Mouse (Mus musculus) hindbrain, embryonic 15.5 days (tissue): ENCODE results near the gene Rbpj. TPM values are rescaled to one million over a fixed set of nuclear protein-coding genes. Genes with fewer than 3 reads are reported as not detected.

Experiments used
- ATAC-seq: fragments of 200-750 bp; cut with Nextera tagmentation; 2 replicates; pipeline ENCODE4 v1.8.0; 2017; ENCODE audit warnings: low read depth, moderate number of reproducible peaks, moderate TSS enrichment; ENCODE audit not compliant: low FRiP score
- H3K27ac ChIP-seq: fragments of 300-500 bp; sonication (generic); replicated peaks from 2 replicates; pipeline ENCODE4 v1.5.1; 2015; ENCODE audit warnings: mild to moderate bottlenecking, inconsistent platforms
- H3K27me3 ChIP-seq: fragments of 300-500 bp; sonication (generic); 2 replicates; pipeline ENCODE4 v1.6.1; 2015; ENCODE audit warnings: control low read depth, inconsistent platforms
- H3K36me3 ChIP-seq: fragments of 300-500 bp; sonication (generic); 2 replicates; pipeline ENCODE4 v1.6.1; 2015; ENCODE audit warnings: control low read depth, inconsistent platforms
- H3K4me1 ChIP-seq: fragments of 300-500 bp; sonication (generic); replicated peaks from 2 replicates; pipeline ENCODE4 v1.6.1; 2015; ENCODE audit warnings: control low read depth, inconsistent platforms
- H3K4me2 ChIP-seq: fragments of 300-500 bp; sonication (generic); 2 replicates; pipeline ENCODE4 v1.6.1; 2015; ENCODE audit warnings: moderate library complexity, mild to moderate bottlenecking, inconsistent platforms
- H3K4me3 ChIP-seq: fragments of 300-500 bp; sonication (generic); 2 replicates; pipeline ENCODE4 v1.5.1; 2015; ENCODE audit warnings: mild to moderate bottlenecking, inconsistent platforms
- H3K9ac ChIP-seq: fragments of 300-500 bp; sonication (generic); 2 replicates; pipeline ENCODE4 v1.6.1; 2015; ENCODE audit warnings: inconsistent platforms
- H3K9me3 ChIP-seq: fragments of 300-500 bp; sonication (generic); 2 replicates; pipeline ENCODE4 v1.6.1; 2016; ENCODE audit warnings: control low read depth, inconsistent platforms
- WGBS: fragments of 180-500 bp; shearing (Covaris S2); methylation state at CpG from one replicate; pipeline ENCODE4 v1.1.7; 2015; 5-methylcytosine and 5-hydroxymethylcytosine counted together
- polyA plus RNA-seq: library from polyadenylated mRNA; unstranded; fragments of >200 nt; fragmentation: Nextera tagmentation; extraction: Ambion mirVana; gene quantifications from 2 replicates; pipeline ENCODE4 v1.2.1, GENCODE M21; 2015

The Rbpj gene
- polyA plus RNA-seq, 1 experiment from 2014 or later = 28.0 TPM

DNA sequence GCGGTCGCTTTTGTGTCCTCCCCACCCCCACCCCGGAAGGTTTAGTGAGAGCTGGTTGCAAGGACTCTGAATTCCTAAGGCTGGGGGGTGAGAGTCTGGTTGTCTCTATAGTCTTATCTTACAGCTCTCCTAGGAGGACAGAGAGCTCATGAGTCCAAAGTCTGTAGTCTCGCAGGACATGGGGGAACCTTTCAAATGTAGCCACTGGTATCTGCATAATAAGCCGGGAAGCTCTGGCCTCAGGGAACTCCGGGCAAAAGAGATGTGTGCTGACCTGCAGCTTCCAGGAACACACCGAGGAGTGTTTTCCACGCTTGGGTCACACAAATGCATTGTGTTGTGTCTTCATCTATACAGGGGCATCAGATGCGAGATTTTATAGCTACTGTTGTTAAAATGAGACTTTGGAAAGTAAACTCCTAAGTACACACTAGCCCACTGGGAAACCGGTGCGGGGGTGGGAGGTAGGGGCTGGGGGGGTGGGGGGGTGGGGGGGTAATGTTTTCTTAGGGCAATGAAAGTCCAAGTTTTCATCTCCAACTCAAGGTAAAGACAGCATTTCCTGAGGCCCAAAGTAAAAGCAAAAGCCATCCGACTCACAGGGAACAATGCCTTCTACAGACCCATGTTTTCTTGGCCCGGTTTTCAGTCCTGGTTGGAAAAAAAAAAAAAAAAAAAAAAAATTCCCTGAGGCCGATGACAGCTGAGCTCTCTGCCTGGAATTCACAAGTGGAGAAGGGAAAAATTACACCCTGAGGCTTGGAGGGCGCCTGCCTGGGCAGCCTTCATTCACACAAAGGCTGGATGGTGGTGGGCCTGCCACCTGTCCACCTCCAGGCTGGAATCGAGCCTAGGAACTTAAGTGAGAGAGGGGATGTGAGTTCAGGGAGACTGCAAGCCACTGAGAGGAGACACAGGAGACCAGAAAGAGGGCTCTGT lies 4.5 kb downstream of the Rbpj start:
- Histone ChIP-seq H3K9me3 (no peaks in the 10 kb centered on the region), H3K27me3 (no peaks in the 10 kb centered on the region), H3K9ac (no peak overlapping the region), H3K27ac (no peak overlapping the region), H3K4me3 (no peak overlapping the region), H3K4me1 (peaks cover 6% of the 10 kb centered on the region; the same call in 1 of the 2 replicates), H3K36me3 (no peaks in the 10 kb centered on the region), H3K4me2 (no peak overlapping the region)
- no peak for ATAC-seq
- WGBS = 38% methylated on average over 16 of the region's 16 CpGs

- Histone ChIP-seq H3K27me3 (no peaks in the 10 kb centered on the region), H3K27ac (no peak overlapping the region), H3K36me3 (no peaks in the 10 kb centered on the region), H3K4me3 (no peak overlapping the region), H3K4me2 (no peak overlapping the region), H3K4me1 (peaks cover 6% of the 10 kb centered on the region; the same call in 1 of the 2 replicates), H3K9ac (no peak overlapping the region), H3K9me3 (no peaks in the 10 kb centered on the region)
- 82% methylated on average over 11 of the region's 11 CpGs for WGBS
- ATAC-seq = no peak
Measured at GRCm38 (mm10) chr5:53472485-53472884, 6.5 kb downstream of the Rbpj start.

DNA sequence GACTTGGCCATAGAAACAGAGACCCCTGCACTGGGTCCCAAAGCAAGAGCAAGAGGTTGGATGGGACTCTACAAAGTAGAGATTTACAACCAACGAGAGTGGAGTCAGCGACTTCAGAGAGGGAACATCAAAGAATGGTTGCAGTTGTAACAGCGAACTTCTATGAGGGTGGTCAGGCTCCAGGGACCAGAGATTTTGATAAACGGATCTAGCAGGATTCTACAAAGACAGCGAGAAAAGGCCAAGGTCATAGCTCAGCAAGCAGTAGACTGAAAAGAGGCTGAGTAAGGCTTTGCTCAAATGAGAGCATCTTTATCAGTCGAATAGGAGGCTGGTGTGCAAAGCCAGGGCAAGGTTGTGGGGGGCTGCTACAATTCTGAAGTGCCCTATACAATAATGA lies 13.2 kb downstream of the Rbpj start:
- ATAC-seq = no peak
- no peak overlapping the region for H3K9ac ChIP-seq
- no peak overlapping the region for H3K4me3 ChIP-seq
- no peaks in the 10 kb centered on the region for H3K4me1 ChIP-seq
- H3K27ac ChIP-seq = no peak overlapping the region
- H3K36me3 ChIP-seq = no peaks in the 10 kb centered on the region
- no peak overlapping the region for H3K4me2 ChIP-seq
- H3K9me3 ChIP-seq = no peaks in the 10 kb centered on the region
- 86% methylated on average over 6 of the region's 6 CpGs for WGBS
- H3K27me3 ChIP-seq = no peaks in the 10 kb centered on the region

DNA sequence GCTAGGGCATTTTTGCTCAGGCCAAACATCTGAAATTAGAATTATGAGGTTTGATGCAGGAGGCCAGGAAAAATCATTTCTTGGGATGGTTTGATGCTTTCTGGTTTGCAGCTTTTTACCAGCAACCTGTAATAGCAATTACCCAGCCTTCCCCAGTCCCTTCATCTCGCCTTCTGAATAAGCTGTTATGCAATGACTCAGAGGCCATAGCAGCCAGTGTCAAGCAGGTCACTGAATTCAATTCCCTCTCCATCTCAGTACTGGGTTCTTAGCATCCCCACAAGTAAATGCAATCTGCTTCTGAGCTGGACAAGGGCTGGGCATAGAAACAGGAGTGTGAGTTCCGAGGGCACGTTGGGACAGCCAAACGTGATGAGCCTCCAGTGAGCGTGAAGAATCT lies 13.9 kb downstream of the Rbpj start:
- H3K9ac ChIP-seq = no peak overlapping the region
- no peaks in the 10 kb centered on the region for H3K9me3 ChIP-seq
- H3K27me3 ChIP-seq = no peaks in the 10 kb centered on the region
- 68% methylated on average over 5 of the region's 5 CpGs for WGBS
- H3K36me3 ChIP-seq = no peaks in the 10 kb centered on the region
- no peak overlapping the region for H3K4me3 ChIP-seq
- no peaks in the 10 kb centered on the region for H3K4me1 ChIP-seq
- ATAC-seq = no peak
- H3K27ac ChIP-seq = no peak overlapping the region
- no peak overlapping the region for H3K4me2 ChIP-seq

- H3K4me3 ChIP-seq = no peak overlapping the region
- H3K4me1 ChIP-seq = no peaks in the 10 kb centered on the region
- H3K27ac ChIP-seq = no peak overlapping the region
- 96% methylated on average over 2 of the region's 2 CpGs for WGBS
- ATAC-seq = no peak
- H3K36me3 ChIP-seq = no peaks in the 10 kb centered on the region
- H3K4me2 ChIP-seq = no peak overlapping the region
- H3K9me3 ChIP-seq = no peaks in the 10 kb centered on the region
- no peaks in the 10 kb centered on the region for H3K27me3 ChIP-seq
- H3K9ac ChIP-seq = no peak overlapping the region
Measured at GRCm38 (mm10) chr5:53481021-53481420, 15.1 kb downstream of the Rbpj start.

DNA sequence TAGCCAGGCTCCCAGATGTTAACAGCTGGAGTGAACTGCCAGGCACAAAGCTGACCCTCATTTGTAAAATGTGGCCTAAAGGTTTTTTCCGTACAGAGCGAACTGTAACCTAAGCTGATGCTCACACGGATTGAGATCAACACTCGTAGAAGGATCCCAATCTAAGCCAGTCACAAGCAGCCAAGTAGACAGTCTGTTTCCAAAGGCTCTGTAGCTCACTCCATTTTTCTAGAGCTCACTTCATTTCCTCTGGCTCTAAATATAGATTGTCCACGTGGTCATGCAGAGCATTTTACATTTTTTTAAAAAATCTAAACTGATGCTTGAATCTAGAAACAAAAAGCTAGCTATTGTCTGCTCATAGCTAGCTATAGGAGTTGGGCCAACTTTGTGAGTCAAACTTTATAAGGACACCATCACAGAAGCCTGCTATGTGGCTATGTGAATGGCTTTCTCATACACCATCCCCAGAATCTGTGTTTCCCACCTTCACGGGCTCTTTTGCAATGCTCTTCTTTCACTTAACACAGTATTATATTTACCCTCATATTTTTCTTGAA lies 19.2 kb downstream of the Rbpj start:
- no peaks in the 10 kb centered on the region for H3K36me3 ChIP-seq
- no peak overlapping the region for H3K4me3 ChIP-seq
- H3K27ac ChIP-seq = no peak overlapping the region
- no peaks in the 10 kb centered on the region for H3K27me3 ChIP-seq
- no peaks in the 10 kb centered on the region for H3K9me3 ChIP-seq
- ATAC-seq = no peak
- H3K4me2 ChIP-seq = no peak overlapping the region
- H3K9ac ChIP-seq = no peak overlapping the region
- WGBS = 86% methylated on average over 6 of the region's 6 CpGs
- no peaks in the 10 kb centered on the region for H3K4me1 ChIP-seq

DNA sequence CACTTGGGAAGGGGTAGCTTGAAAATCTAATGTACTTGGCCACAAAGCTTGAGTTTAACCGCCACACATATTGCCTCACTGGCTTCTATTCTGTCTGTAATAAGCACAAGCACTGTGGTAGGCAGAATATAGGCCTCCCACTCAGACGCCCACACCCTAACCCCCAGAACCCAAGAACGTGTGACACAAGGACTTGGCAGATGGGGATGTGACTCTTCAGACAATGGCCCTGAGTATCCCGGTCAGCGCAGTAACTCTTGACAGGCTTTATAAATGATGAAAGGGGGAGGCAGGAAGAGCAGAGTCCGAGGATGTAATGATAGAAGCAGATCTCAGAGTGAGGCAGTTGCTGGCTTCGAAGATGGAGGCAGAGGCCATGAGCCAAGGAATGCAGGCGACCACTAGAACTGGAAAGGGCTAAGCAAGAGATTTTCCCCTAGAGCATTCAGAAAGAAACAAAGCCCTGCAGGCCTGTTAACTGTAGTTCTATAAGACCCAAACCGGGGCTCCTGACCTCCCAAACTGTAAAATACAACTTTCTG lies 20.1 kb downstream of the Rbpj start:
- no peaks in the 10 kb centered on the region for H3K9me3 ChIP-seq
- 67% methylated on average over 9 of the region's 9 CpGs for WGBS

DNA sequence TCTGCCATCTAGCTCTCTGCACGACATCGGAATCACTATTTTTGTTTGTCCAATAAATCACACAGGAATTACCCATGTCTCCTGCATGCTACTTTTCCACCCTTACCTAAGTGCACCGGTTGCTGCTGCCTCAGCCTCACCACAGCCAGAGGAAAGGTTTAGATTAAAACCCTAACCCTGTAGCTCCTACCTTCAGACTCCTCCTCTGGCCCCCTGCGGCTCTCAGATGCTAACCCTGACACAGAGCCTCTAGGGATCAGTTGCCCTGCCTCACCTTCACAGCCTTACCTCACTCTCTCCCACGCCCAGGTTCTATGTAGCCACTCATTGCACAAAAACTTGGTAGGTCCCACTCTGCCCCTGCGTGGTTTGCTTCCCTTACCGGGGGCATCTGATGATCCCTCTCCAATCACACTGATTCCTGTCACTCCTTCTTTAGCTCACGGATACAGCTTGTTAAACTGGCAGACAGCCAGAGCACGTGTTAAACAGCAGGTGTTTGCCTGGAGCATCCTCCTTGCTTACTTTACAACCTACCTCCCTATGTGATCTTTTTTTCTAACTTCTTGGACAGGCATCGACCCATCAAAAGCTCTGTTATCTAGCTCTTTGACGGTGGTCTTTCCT lies 21.1 kb downstream of the Rbpj start:
- Histone ChIP-seq H3K36me3 (no peaks in the 10 kb centered on the region), H3K4me3 (no peak overlapping the region), H3K4me2 (no peak overlapping the region), H3K9ac (no peak overlapping the region), H3K27ac (no peak overlapping the region), H3K9me3 (no peaks in the 10 kb centered on the region), H3K27me3 (no peaks in the 10 kb centered on the region), H3K4me1 (no peaks in the 10 kb centered on the region)
- WGBS = 52% methylated on average over 11 of the region's 11 CpGs
- no peak for ATAC-seq

More for the DNA sequence above, 20.1 kb downstream of the Rbpj start:
- Histone ChIP-seq H3K9ac (no peak overlapping the region), H3K4me3 (no peak overlapping the region), H3K4me1 (no peaks in the 10 kb centered on the region), H3K27ac (no peak overlapping the region), H3K36me3 (no peaks in the 10 kb centered on the region), H3K4me2 (no peak overlapping the region), H3K27me3 (no peaks in the 10 kb centered on the region)
- ATAC-seq = no peak

- Histone ChIP-seq H3K27me3 (no peaks in the 10 kb centered on the region), H3K27ac (no peak overlapping the region), H3K4me2 (no peak overlapping the region), H3K9ac (no peak overlapping the region), H3K36me3 (no peaks in the 10 kb centered on the region), H3K4me1 (no peaks in the 10 kb centered on the region), H3K9me3 (no peaks in the 10 kb centered on the region), H3K4me3 (no peak overlapping the region)
- 41% methylated on average over 5 of the region's 5 CpGs for WGBS
- no peak for ATAC-seq
Measured at GRCm38 (mm10) chr5:53490697-53491099, 24.7 kb downstream of the Rbpj start.

- no peaks in the 10 kb centered on the region for H3K4me1 ChIP-seq
- H3K36me3 ChIP-seq = no peaks in the 10 kb centered on the region
- H3K4me3 ChIP-seq = no peak overlapping the region
- H3K27me3 ChIP-seq = no peaks in the 10 kb centered on the region
- no peak overlapping the region for H3K27ac ChIP-seq
- H3K9me3 ChIP-seq = no peaks in the 10 kb centered on the region
- no peak overlapping the region for H3K9ac ChIP-seq
- H3K4me2 ChIP-seq = no peak overlapping the region
- 72% methylated on average over 6 of the region's 6 CpGs for WGBS
- ATAC-seq = no peak
Measured at GRCm38 (mm10) chr5:53493756-53494155, 27.8 kb downstream of the Rbpj start.

DNA sequence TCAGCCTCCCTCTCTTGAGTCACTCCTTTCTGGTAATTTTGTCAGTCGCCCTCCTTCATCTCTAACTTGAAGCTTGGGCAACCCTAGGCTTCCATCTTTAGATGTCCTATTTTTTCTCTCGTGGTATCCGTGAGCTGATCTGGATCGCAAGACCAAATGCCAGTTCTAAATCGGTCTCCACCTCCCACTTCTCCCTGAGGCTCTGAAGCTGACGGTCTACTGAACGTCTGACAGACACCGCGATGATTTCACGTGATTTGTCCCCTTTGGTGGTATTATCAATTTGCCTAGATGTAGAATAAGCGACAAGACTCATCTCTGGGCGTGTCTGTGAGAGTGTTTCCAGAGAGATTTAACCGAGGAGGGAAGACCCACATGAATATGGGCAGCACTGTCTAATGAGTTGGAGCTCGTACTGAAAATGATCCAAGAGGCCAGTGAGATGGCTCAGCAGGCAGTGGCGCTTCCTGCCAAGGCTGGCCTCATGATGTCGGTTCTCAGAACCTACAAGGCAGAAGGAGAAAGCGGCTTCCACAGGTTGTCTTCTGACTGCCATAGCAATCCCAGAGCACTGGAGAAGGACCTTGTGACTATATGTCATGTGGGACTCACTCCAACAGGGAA lies 28.7 kb downstream of the Rbpj start:
- Histone ChIP-seq H3K4me2 (no peak overlapping the region), H3K4me3 (no peak overlapping the region), H3K27me3 (no peaks in the 10 kb centered on the region), H3K9ac (no peak overlapping the region), H3K36me3 (no peaks in the 10 kb centered on the region), H3K9me3 (no peaks in the 10 kb centered on the region), H3K4me1 (no peaks in the 10 kb centered on the region), H3K27ac (no peak overlapping the region)
- WGBS = 89% methylated on average over 17 of the region's 17 CpGs
- ATAC-seq = no peak
